Mouse (Mus musculus) stomach, postnatal 0 days (tissue): ENCODE measurements around the gene Ddo. TPM values are rescaled to one million over a fixed set of nuclear protein-coding genes. Genes with fewer than 3 reads are reported as not detected.

Experiments
- ATAC-seq: fragments of 200-750 bp; cut with Nextera tagmentation; 2 replicates; pipeline ENCODE4 v1.8.0; 2017; ENCODE audit not compliant: low FRiP score, low TSS enrichment
- DNase-seq: peaks from one replicate; pipeline ENCODE4 v3.0.0-alpha.2; 2016; ENCODE audit warnings: low spot score
- H3K27ac ChIP-seq: fragments of 300-500 bp; sonication (generic); replicated peaks from 2 replicates; pipeline ENCODE4 v1.5.1; 2014; ENCODE audit warnings: mild to moderate bottlenecking, control low read depth
- H3K27me3 ChIP-seq: fragments of 300-500 bp; sonication (generic); 2 replicates; pipeline ENCODE4 v1.6.1; 2014; ENCODE audit warnings: low read length; ENCODE audit not compliant: control insufficient read depth, insufficient read depth
- H3K36me3 ChIP-seq: fragments of 300-500 bp; sonication (generic); 2 replicates; pipeline ENCODE4 v1.6.1; 2014; ENCODE audit warnings: low read length, mixed read lengths; ENCODE audit not compliant: control insufficient read depth, insufficient read depth
- H3K4me1 ChIP-seq: fragments of 300-500 bp; sonication (generic); replicated peaks from 2 replicates; pipeline ENCODE4 v1.6.1; 2014; ENCODE audit warnings: antibody characterized with exemption; ENCODE audit not compliant: control insufficient read depth, insufficient read depth
- H3K4me2 ChIP-seq: fragments of 300-500 bp; sonication (generic); replicated peaks from 2 replicates; pipeline ENCODE4 v1.6.1; 2014; ENCODE audit warnings: low read depth, mild to moderate bottlenecking, control low read depth, moderate library complexity
- H3K4me3 ChIP-seq: fragments of 300-500 bp; sonication (generic); 2 replicates; pipeline ENCODE4 v1.5.1; 2014; ENCODE audit warnings: low read depth, low read length, control low read depth
- H3K9ac ChIP-seq: fragments of 300-500 bp; sonication (generic); 2 replicates; pipeline ENCODE4 v1.6.1; 2014; ENCODE audit warnings: mild to moderate bottlenecking, low read length, control low read depth, mixed read lengths
- H3K9me3 ChIP-seq: fragments of 300-500 bp; sonication (generic); 2 replicates; pipeline ENCODE4 v1.6.1; 2016; ENCODE audit warnings: low read length; ENCODE audit not compliant: control insufficient read depth
- CTCF ChIP-seq: IDR thresholded peaks from 2 replicates; pipeline ENCODE4 v1.5.1; 2016; ENCODE audit warnings: antibody characterized with exemption, low read depth, mild to moderate bottlenecking, moderate library complexity
- EP300 ChIP-seq: optimal IDR thresholded peaks from 2 replicates; pipeline ENCODE3; 2016; ENCODE audit warnings: antibody characterized with exemption
- WGBS: fragments of 180-500 bp; shearing (Covaris S2); extraction: QIAGEN DNeasy Blood & Tissue Kit; methylation state at CpG from one replicate; pipeline ENCODE4 v1.1.7; 2014; 5-methylcytosine and 5-hydroxymethylcytosine counted together
- polyA plus RNA-seq: library from polyadenylated mRNA; unstranded; fragments of >200 nt; fragmentation: Nextera tagmentation; extraction: Ambion mirVana; gene quantifications from 2 replicates; pipeline ENCODE4 v1.2.1, GENCODE M21; 2015

Ddo gene
- polyA plus RNA-seq, 1 experiment from 2014 or later: 2.8 TPM

GRCm38 (mm10) chr10:40637331-40637730 is 7.5 kb downstream of the Ddo start:
- Histone ChIP-seq H3K4me2 (no peak overlapping the region), H3K9ac (peak overlapping the region; percentile 4; the same call in 1 of the 2 replicates)
- WGBS: 36% methylated on average over 10 of the region's 10 CpGs

GRCm38 (mm10) chr10:40638276-40638675 is 8.5 kb downstream of the Ddo start:
- WGBS: 64% methylated on average over 7 of the region's 7 CpGs
- Histone ChIP-seq H3K4me2 (no peak overlapping the region), H3K27ac (no peak overlapping the region), H3K9ac (no peak overlapping the region), H3K36me3 (no peaks in the 10 kb centered on the region), H3K4me1 (no peaks in the 10 kb centered on the region), H3K9me3 (no peaks in the 10 kb centered on the region), H3K4me3 (no peak overlapping the region), H3K27me3 (no peaks in the 10 kb centered on the region)
- ATAC-seq (no peak), DNase-seq (no peak)
- TF ChIP-seq EP300 (no peak), CTCF (no peak)

More at GRCm38 (mm10) chr10:40637331-40637730, 7.5 kb downstream of the Ddo start:
- no peaks in the 10 kb centered on the region for H3K4me1 ChIP-seq
- H3K27me3 ChIP-seq: no peaks in the 10 kb centered on the region
- no peak for DNase-seq
- no peak overlapping the region for H3K4me3 ChIP-seq
- no peak for TF ChIP-seq CTCF
- TF ChIP-seq EP300: no peak
- no peaks in the 10 kb centered on the region for H3K9me3 ChIP-seq
- no peak overlapping the region for H3K27ac ChIP-seq
- H3K36me3 ChIP-seq: no peaks in the 10 kb centered on the region
- no peak for ATAC-seq

- H3K4me3 ChIP-seq: no peak overlapping the region
- no peak for DNase-seq
- H3K36me3 ChIP-seq: no peaks in the 10 kb centered on the region
- H3K27ac ChIP-seq: no peak overlapping the region
- no peaks in the 10 kb centered on the region for H3K27me3 ChIP-seq
- ATAC-seq: no peak
- TF ChIP-seq CTCF (no peak), EP300 (no peak)
- H3K9ac ChIP-seq: no peak overlapping the region
- H3K4me2 ChIP-seq: no peak overlapping the region
- WGBS: 69% methylated on average over 26 of the region's 26 CpGs
- no peaks in the 10 kb centered on the region for H3K9me3 ChIP-seq
- H3K4me1 ChIP-seq: no peaks in the 10 kb centered on the region
Measured at GRCm38 (mm10) chr10:40638823-40639819, 9.3 kb downstream of the Ddo start.

- H3K36me3 ChIP-seq: no peaks in the 10 kb centered on the region
- 72% methylated on average over 4 of the region's 4 CpGs for WGBS
- no peak overlapping the region for H3K4me3 ChIP-seq
- H3K27ac ChIP-seq: no peak overlapping the region
- no peaks in the 10 kb centered on the region for H3K4me1 ChIP-seq
- no peaks in the 10 kb centered on the region for H3K9me3 ChIP-seq
- H3K4me2 ChIP-seq: no peak overlapping the region
- no peak for ATAC-seq
- no peak overlapping the region for H3K9ac ChIP-seq
- H3K27me3 ChIP-seq: no peaks in the 10 kb centered on the region
- DNase-seq: no peak
- TF ChIP-seq CTCF (no peak), EP300 (no peak)
Measured at GRCm38 (mm10) chr10:40640406-40640805, 10.6 kb downstream of the Ddo start.

- H3K4me1 ChIP-seq: no peaks in the 10 kb centered on the region
- ATAC-seq (no peak), DNase-seq (no peak)
- 81% methylated on average over 7 of the region's 7 CpGs for WGBS
- H3K4me3 ChIP-seq: no peak overlapping the region
- no peak overlapping the region for H3K9ac ChIP-seq
- H3K36me3 ChIP-seq: no peaks in the 10 kb centered on the region
- H3K27ac ChIP-seq: no peak overlapping the region
- TF ChIP-seq CTCF (no peak), EP300 (no peak)
- no peaks in the 10 kb centered on the region for H3K9me3 ChIP-seq
- no peaks in the 10 kb centered on the region for H3K27me3 ChIP-seq
- no peak overlapping the region for H3K4me2 ChIP-seq
Measured at GRCm38 (mm10) chr10:40641901-40642300, 12.1 kb downstream of the Ddo start.

GRCm38 (mm10) chr10:40643126-40643525 is 13.3 kb downstream of the Ddo start:
- H3K36me3 ChIP-seq: no peaks in the 10 kb centered on the region
- WGBS: 86% methylated on average over 5 of the region's 5 CpGs

More at GRCm38 (mm10) chr10:40643126-40643525, 13.3 kb downstream of the Ddo start:
- Histone ChIP-seq H3K4me1 (no peaks in the 10 kb centered on the region), H3K27me3 (no peaks in the 10 kb centered on the region), H3K9me3 (no peaks in the 10 kb centered on the region), H3K4me2 (no peak overlapping the region), H3K4me3 (no peak overlapping the region), H3K27ac (no peak overlapping the region), H3K9ac (no peak overlapping the region)
- no peak for DNase-seq
- no peak for TF ChIP-seq EP300
- no peak for TF ChIP-seq CTCF
- no peak for ATAC-seq
